Mouse (Mus musculus): ENCODE data around the gene Ints3.

Gene Ints3

DNA sequence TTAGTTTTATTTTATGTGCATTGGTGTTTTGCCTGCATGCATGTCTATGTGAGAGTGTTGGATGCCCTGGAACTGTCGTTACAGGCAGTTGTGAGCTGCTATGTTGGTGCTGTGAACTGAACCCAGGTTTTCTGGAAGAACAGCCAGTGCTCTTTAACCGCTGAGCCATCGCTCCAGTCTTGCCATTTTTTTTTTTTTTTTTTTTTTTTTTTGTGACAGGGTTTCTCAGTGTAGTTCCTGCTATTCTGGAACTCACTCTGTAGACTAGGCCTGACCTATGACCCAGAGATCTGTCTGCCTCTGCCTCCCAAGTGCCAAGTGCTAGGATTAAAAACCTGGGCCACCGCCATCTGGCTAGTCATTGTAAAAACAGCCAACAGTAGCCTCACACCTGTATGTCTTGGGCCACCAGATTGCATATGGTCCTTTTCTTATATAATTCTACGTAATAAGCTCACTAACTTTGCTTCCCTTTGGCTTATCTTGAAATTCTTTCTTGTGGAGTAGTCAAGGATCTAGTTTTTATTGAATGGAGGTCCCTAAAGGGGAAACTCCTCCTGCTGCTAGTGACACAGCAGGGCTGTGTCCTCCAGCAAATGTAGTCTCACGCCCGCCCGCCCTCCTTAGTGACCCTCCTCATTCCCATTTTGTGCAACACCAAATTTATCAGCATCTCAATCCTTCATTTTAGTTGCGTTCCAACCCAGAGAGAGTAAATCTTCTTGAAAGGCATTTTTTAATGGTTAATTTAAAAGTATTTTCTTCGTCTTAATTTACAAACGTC lies 12.2 kb upstream of the Ints3 start:
- no peak for DNase-seq (ENCODE audit: low spot score in 2 of 2)

GRCm38 (mm10) chr3:90443977-90444376 lies 10.6 kb upstream of the Ints3 start:
- DNase-seq (ENCODE audit: low spot score in 2 of 2), result no peak

GRCm38 (mm10) chr3:90440756-90441155 lies 7.3 kb upstream of the Ints3 start:
- DNase-seq (ENCODE audit: low spot score in 2 of 2), result no peak

- no peak for DNase-seq (ENCODE audit: low spot score in 2 of 2)
Measured at GRCm38 (mm10) chr3:90437131-90437530, 3.7 kb upstream of the Ints3 start.

DNA sequence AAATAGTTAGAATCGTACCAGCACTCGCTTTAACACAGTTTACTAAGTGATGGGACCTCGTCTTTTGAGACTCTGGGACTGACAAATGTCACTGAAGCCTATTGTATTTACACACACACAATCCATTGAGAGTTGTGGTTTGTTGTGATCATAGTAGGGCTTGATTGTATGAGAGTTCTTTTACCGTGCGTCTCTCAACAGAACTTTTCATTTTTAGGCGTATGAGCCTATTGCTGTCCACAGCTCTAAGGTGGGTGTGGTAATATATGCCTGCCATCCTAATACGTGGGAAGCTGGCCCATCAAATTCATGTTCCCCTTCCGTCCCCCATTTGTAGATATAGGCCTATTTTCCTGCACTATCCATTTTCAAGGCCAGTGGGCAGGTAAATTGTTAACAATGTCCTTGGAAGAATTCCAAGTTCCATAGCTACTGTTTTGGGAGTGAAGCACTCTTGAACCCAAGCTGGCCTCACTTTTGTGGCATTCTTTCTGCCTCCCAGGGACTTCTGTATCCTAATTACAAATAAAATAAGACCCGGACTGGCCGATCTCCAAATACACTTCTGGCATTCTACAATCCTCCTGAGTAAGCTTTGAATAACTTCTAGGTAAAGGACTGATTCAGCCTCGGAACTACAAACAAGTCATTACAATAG lies 780 bp upstream of the Ints3 start:
- no peak for DNase-seq (ENCODE audit: low spot score in 2 of 2)

GRCm38 (mm10) chr3:90432811-90433219 lies 607 bp downstream of the Ints3 start:
- peak in 1 of 2 experiments; percentile 52 for DNase-seq (ENCODE audit: low spot score in 2 of 2)

DNA sequence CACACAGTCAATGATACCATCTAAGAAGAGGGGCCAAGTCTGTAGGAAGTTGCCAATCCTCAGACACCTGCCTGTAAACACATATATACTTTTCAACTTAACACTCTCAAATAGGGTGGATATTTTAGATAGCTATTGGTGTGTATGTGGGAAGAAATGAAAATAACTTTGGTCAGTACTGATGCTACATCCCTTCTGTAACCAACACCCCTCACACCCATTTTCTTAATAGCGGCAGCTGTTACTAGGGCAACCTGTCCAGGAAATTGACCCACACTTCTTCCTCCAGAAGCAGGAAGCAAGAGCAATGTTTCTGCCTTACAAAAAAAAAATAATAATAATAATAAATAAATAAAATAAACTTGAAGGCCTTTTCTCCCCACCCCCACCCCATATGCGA lies 1.1 kb downstream of the Ints3 start:
- DNase-seq (ENCODE audit: low spot score in 2 of 2), result no peak

- DNase-seq (ENCODE audit: low spot score in 2 of 2), result no peak
Measured at GRCm38 (mm10) chr3:90429576-90429975, 3.8 kb downstream of the Ints3 start.

GRCm38 (mm10) chr3:90428186-90428585 lies 5.2 kb downstream of the Ints3 start:
- DNase-seq (ENCODE audit: low spot score in 2 of 2), result no peak

- DNase-seq (ENCODE audit: low spot score in 2 of 2), result no peak
Measured at GRCm38 (mm10) chr3:90427574-90427973, 5.8 kb downstream of the Ints3 start.

- DNase-seq (ENCODE audit: low spot score in 2 of 2), result no peak
Measured at GRCm38 (mm10) chr3:90425499-90425898, 7.9 kb downstream of the Ints3 start.

GRCm38 (mm10) chr3:90423549-90423948 lies 9.9 kb downstream of the Ints3 start:
- no peak for DNase-seq (ENCODE audit: low spot score in 2 of 2)

GRCm38 (mm10) chr3:90420696-90421095 lies 12.7 kb downstream of the Ints3 start:
- no peak for DNase-seq (ENCODE audit: low spot score in 2 of 2)

GRCm38 (mm10) chr3:90413011-90413396 lies 20.4 kb downstream of the Ints3 start:
- no peak for DNase-seq (ENCODE audit: low spot score in 2 of 2)

DNA sequence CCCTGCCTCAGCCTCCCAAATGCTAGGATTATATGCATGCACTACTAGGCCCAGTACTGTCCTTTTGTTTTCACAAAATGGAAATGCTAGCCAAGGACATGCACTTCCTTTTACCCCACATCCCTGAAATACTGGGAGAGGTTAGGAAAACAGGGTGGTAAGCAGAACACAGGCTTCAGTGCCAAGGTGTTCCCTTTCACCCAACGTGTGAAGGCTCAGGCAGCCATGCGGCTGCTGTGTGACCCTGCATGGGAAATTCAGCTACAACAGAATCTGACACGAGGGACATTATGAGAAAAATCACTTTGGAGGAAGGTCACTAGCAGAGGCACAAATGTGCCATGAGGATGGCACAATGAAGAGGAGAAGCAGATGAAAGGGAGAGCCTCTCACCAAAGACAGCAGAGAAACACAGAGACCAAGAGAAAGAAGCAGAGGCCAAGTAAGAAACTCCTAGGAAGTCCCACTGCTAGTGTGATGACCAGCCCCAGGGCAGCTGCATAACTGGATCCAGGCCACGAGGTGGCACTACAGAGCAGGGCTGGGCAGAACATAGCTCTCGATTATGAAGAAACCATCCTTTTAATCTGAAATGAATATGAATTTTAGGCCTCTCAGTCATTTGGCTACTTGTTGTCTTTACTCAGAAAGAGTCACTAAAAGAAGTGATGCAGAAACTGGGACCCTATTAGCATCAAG lies 21.0 kb downstream of the Ints3 start:
- peak; percentile 39 to 57 for DNase-seq (ENCODE audit: low spot score in 2 of 2)

- DNase-seq (ENCODE audit: low spot score in 2 of 2), result no peak
Measured at GRCm38 (mm10) chr3:90408721-90409120, 24.7 kb downstream of the Ints3 start.

DNA sequence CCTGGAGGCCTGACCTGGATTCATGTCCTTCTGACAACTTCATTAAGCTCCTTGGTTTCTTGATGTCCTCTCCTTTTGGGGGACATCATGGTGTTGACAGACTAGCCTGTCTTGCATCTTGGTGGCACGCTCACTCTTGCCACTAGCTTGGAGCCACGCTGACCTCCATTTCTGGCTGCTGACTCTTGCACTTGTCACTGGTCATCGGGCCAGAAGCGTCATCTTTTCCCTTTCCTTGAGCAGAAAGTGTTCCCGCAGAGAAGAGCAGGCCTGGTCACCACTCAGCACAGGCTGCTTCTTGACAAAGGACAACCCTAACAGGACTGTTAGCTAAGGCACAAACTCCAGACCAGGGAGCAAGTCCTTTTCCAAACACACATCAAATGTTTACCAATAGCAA lies 27.0 kb downstream of the Ints3 start:
- no peak for DNase-seq (ENCODE audit: low spot score in 2 of 2)

- DNase-seq (ENCODE audit: low spot score in 2 of 2), result no peak
Measured at GRCm38 (mm10) chr3:90404609-90405008, 28.8 kb downstream of the Ints3 start.

DNA sequence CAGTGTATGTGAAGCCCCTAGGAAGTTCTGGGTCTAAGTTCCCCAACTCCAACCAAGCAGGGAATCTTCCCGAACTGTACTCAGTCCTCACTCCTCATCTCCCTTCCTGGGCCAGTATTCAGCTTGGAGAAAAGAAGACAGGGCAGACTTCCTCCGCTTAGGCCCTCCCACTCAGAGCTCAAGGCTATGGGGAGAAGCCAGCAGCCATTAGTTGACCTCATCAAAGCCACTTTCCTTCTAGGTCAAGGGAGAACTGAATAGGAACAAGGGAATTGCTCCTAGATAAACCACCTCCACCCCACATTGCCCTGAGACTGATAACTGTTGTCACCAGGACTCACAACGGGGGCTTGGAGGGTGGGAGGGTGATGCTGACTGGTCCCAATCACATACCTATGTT lies 29.3 kb downstream of the Ints3 start:
- DNase-seq (ENCODE audit: low spot score in 2 of 2), result no peak

DNA sequence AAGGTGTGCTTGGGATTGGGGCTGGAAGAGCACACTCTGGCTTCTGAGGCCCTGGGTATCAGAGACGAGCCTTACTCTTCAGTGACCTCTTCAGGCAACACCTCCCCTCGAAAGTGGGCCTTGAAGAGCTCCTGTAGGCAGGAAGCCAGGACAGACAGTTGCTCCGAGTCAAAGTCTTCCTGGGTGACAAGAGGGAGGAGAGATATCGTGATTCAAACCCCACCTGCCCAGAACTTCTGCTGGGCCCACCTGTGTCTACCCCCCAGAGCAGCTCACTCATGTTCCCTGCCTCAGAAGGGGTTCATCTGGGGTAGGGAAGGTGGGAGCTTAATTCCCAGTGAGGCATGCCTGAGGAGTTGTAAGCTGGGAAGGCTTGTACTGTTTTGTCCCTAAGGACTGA lies 32.4 kb downstream of the Ints3 start:
- no peak for DNase-seq (ENCODE audit: low spot score in 2 of 2)

- no peak for DNase-seq (ENCODE audit: low spot score in 2 of 2)
Measured at GRCm38 (mm10) chr3:90395629-90396028, 37.8 kb downstream of the Ints3 start.

GRCm38 (mm10) chr3:90392661-90393060 lies 40.8 kb downstream of the Ints3 start:
- DNase-seq (ENCODE audit: low spot score in 2 of 2), result no peak

- DNase-seq (ENCODE audit: low spot score in 2 of 2), result no peak
Measured at GRCm38 (mm10) chr3:90391941-90392340, 41.5 kb downstream of the Ints3 start.

Data from spleen, postnatal 36 days (tissue).